Mouse (Mus musculus): Measurements from ENCODE around the gene Dnajb2. TPM values are rescaled to one million over a fixed set of nuclear protein-coding genes. Genes with fewer than 3 reads are reported as not detected.
A peak's percentile ranks its signal among the peaks of the same experiment; 100 is the strongest.

Gene Dnajb2
- total and polyA plus RNA-seq, 2 experiments from 2014 or later = 34.9 to 35.0 TPM

GRCm38 (mm10) chr1:75239591-75239990 is 3.4 kb downstream of the Dnajb2 start:
- ATAC-seq (ENCODE audit: insufficient read depth, low read depth) (0 out of 2 replicates have a peak, but pooled peaks have one; percentile 4), DNase-seq (ENCODE audit: low spot score) (peak; percentile 37)
- TF ChIP-seq CTCF (IDR thresholded peaks at IDR 0.05; ENCODE audit: low read depth) (no peak), EP300 (IDR thresholded peaks at IDR 0.05; ENCODE audit: low read depth) (no peak)
- peaks cover 47% of the 10 kb centered on the region for H3K36me3 ChIP-seq (replicated peaks; ENCODE audit: control insufficient read depth, insufficient read depth, low read length)
- peak overlapping the region; percentile 13 for H3K27ac ChIP-seq (ENCODE audit: low read depth)
- no peaks in the 10 kb centered on the region; the same call in 1 of the 2 replicates for H3K4me1 ChIP-seq (ENCODE audit: control insufficient read depth, insufficient read depth)
- no peak overlapping the region for H3K9ac ChIP-seq (replicated peaks; ENCODE audit: low read depth, low read length)
- H3K4me2 ChIP-seq (ENCODE audit: low read depth, low read length) = no peak overlapping the region
- no peak overlapping the region for H3K4me3 ChIP-seq (ENCODE audit: low read depth, low read length)
- no peaks in the 10 kb centered on the region for H3K9me3 ChIP-seq (replicated peaks; ENCODE audit: control insufficient read depth, low read length)
- 55% methylated on average over 10 of the region's 10 CpGs for WGBS
- H3K27me3 ChIP-seq (ENCODE audit: control insufficient read depth, insufficient read depth, low read length) = no peaks in the 10 kb centered on the region

- Histone ChIP-seq H3K36me3 (replicated peaks; ENCODE audit: control insufficient read depth, insufficient read depth, low read length) (peaks cover 46% of the 10 kb centered on the region), H3K9me3 (replicated peaks; ENCODE audit: control insufficient read depth, low read length) (no peaks in the 10 kb centered on the region), H3K9ac (replicated peaks; ENCODE audit: low read depth, low read length) (no peak overlapping the region), H3K27ac (ENCODE audit: low read depth) (no peak overlapping the region), H3K4me1 (ENCODE audit: control insufficient read depth, insufficient read depth) (peaks cover 20% of the 10 kb centered on the region), H3K4me3 (ENCODE audit: low read depth, low read length) (no peak overlapping the region), H3K27me3 (ENCODE audit: control insufficient read depth, insufficient read depth, low read length) (no peaks in the 10 kb centered on the region), H3K4me2 (ENCODE audit: low read depth, low read length) (no peak overlapping the region)
- WGBS = 91% methylated on average over 14 of the region's 14 CpGs
- TF ChIP-seq EP300 (IDR thresholded peaks at IDR 0.05; ENCODE audit: low read depth) (no peak), CTCF (IDR thresholded peaks at IDR 0.05; ENCODE audit: low read depth) (no peak)
- no peak for DNase-seq (ENCODE audit: low spot score)
- ATAC-seq (ENCODE audit: insufficient read depth, low read depth) = no peak
Measured at GRCm38 (mm10) chr1:75243411-75243810, 7.2 kb downstream of the Dnajb2 start.

- no peak overlapping the region for H3K9ac ChIP-seq (replicated peaks; ENCODE audit: low read depth, low read length)
- H3K27ac ChIP-seq (ENCODE audit: low read depth) = no peak overlapping the region
- H3K27me3 ChIP-seq (ENCODE audit: control insufficient read depth, insufficient read depth, low read length) = no peaks in the 10 kb centered on the region
- WGBS = 92% methylated on average over 12 of the region's 12 CpGs
- peaks cover 44% of the 10 kb centered on the region for H3K36me3 ChIP-seq (replicated peaks; ENCODE audit: control insufficient read depth, insufficient read depth, low read length)
- no peak overlapping the region for H3K4me2 ChIP-seq (ENCODE audit: low read depth, low read length)
- TF ChIP-seq EP300 (IDR thresholded peaks at IDR 0.05; ENCODE audit: low read depth) (no peak), CTCF (IDR thresholded peaks at IDR 0.05; ENCODE audit: low read depth) (no peak)
- no peak for ATAC-seq (ENCODE audit: insufficient read depth, low read depth)
- no peaks in the 10 kb centered on the region for H3K9me3 ChIP-seq (replicated peaks; ENCODE audit: control insufficient read depth, low read length)
- H3K4me1 ChIP-seq (ENCODE audit: control insufficient read depth, insufficient read depth) = peaks cover 22% of the 10 kb centered on the region
- no peak for DNase-seq (ENCODE audit: low spot score)
- H3K4me3 ChIP-seq (ENCODE audit: low read depth, low read length) = no peak overlapping the region
Measured at GRCm38 (mm10) chr1:75244175-75244826, 8.1 kb downstream of the Dnajb2 start.

- Histone ChIP-seq H3K4me2 (ENCODE audit: low read depth, low read length) (no peak overlapping the region), H3K9ac (replicated peaks; ENCODE audit: low read depth, low read length) (no peak overlapping the region), H3K4me1 (ENCODE audit: control insufficient read depth, insufficient read depth) (peaks cover 22% of the 10 kb centered on the region), H3K27me3 (ENCODE audit: control insufficient read depth, insufficient read depth, low read length) (no peaks in the 10 kb centered on the region), H3K9me3 (replicated peaks; ENCODE audit: control insufficient read depth, low read length) (no peaks in the 10 kb centered on the region), H3K36me3 (replicated peaks; ENCODE audit: control insufficient read depth, insufficient read depth, low read length) (peaks cover 39% of the 10 kb centered on the region), H3K27ac (ENCODE audit: low read depth) (no peak overlapping the region), H3K4me3 (ENCODE audit: low read depth, low read length) (no peak overlapping the region)
- ATAC-seq (ENCODE audit: insufficient read depth, low read depth) = peak; percentile 52
- TF ChIP-seq CTCF (IDR thresholded peaks at IDR 0.05; ENCODE audit: low read depth) = no peak
- no peak for TF ChIP-seq EP300 (IDR thresholded peaks at IDR 0.05; ENCODE audit: low read depth)
- WGBS = 23% methylated on average over 4 of the region's 4 CpGs
- DNase-seq (ENCODE audit: low spot score) = peak; percentile 83
Measured at GRCm38 (mm10) chr1:75244836-75245235, 8.6 kb downstream of the Dnajb2 start.

GRCm38 (mm10) chr1:75247071-75247930 is 11.1 kb downstream of the Dnajb2 start:
- H3K9ac ChIP-seq (replicated peaks; ENCODE audit: low read depth, low read length) = peak overlapping the region; percentile 2
- H3K4me3 ChIP-seq (ENCODE audit: low read depth, low read length) = no peak overlapping the region
- H3K36me3 ChIP-seq (replicated peaks; ENCODE audit: control insufficient read depth, insufficient read depth, low read length) = peaks cover 17% of the 10 kb centered on the region
- H3K9me3 ChIP-seq (replicated peaks; ENCODE audit: control insufficient read depth, low read length) = no peaks in the 10 kb centered on the region
- no peaks in the 10 kb centered on the region for H3K27me3 ChIP-seq (ENCODE audit: control insufficient read depth, insufficient read depth, low read length)
- WGBS = 84% methylated on average over 16 of the region's 16 CpGs
- no peak overlapping the region for H3K4me2 ChIP-seq (ENCODE audit: low read depth, low read length)
- TF ChIP-seq CTCF (IDR thresholded peaks at IDR 0.05; ENCODE audit: low read depth) = no peak
- TF ChIP-seq EP300 (IDR thresholded peaks at IDR 0.05; ENCODE audit: low read depth) = no peak
- H3K27ac ChIP-seq (ENCODE audit: low read depth) = peak overlapping the region; percentile 95
- DNase-seq (ENCODE audit: low spot score) (no peak), ATAC-seq (ENCODE audit: insufficient read depth, low read depth) (no peak)
- H3K4me1 ChIP-seq (ENCODE audit: control insufficient read depth, insufficient read depth) = peaks cover 26% of the 10 kb centered on the region
